Mouse (Mus musculus): ENCODE results near the gene Pmpcb.

DNA sequence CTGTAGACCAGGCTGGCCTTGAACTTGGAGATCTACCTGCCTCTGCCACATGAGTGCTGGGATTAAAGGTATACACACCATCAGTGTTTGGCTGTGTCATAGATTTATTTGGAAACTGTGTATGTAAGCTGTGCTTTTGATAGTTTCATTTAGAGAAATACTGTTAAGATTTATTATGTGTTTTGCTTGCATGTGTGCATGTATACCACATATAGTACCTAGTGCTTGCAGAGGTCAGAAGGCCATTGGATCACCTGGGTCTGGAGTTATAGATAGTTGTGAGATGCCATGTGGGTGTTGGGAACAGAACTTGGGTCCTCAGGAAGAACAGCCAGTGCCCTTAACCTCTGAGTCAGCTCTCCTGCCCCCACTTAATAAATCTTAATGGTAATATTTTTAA, 7.7 kb downstream of the Pmpcb start:
- TF ChIP-seq POLR2A (IDR thresholded peaks at IDR 0.05; ENCODE audit: low read depth, low read length), result no peak
- TF ChIP-seq CTCF (IDR thresholded peaks at IDR 0.05; ENCODE audit: extremely low read depth, insufficient read length, insufficient replicate concordance, low read depth, low read length), result no peak
